18 mouse cellular contexts compared by ENCODE assay signal in genomic region chr6:39316089-39316488, GRCm38 (mm10).
DNase-seq lines count a peak whose midpoint lies in the region; ATAC-seq and TF ChIP-seq lines count a peak whose summit lies in the region.
"Had no signal": no experiment of that assay in that cellular context is flagged by ENCODE, and none has a peak within 500 bp of the region (broad histone marks: within the 10 kb centered on the region; RNA-seq: fewer than 3 reads in every experiment).

No protein-coding gene starts in this region.

- H3K9ac ChIP-seq in lung, postnatal 0 days (replicated peaks; ENCODE audit: low read depth): no peak overlapping the region
- H3K9ac ChIP-seq in forebrain, embryonic 12.5 days: no peak overlapping the region
- H3K9ac ChIP-seq: hindbrain, embryonic 13.5 days; midbrain, embryonic 15.5 days had no signal

- H3K36me3 ChIP-seq in lung, postnatal 0 days (ENCODE audit: insufficient read depth, low read length): no peaks in the 10 kb centered on the region
- no peaks in the 10 kb centered on the region for H3K36me3 ChIP-seq in small intestine, adult 2 months (ENCODE audit: control insufficient read depth, insufficient read depth, low read length)
- H3K36me3 ChIP-seq in forebrain, embryonic 12.5 days (replicated peaks): no peaks in the 10 kb centered on the region
- no peaks in the 10 kb centered on the region for H3K36me3 ChIP-seq in embryonic facial prominence, embryonic 10.5 days (replicated peaks)
- H3K36me3 ChIP-seq: hindbrain, embryonic 13.5 days; midbrain, embryonic 15.5 days had no signal

- no peak overlapping the region for H3K4me2 ChIP-seq in lung, postnatal 0 days (replicated peaks; ENCODE audit: low read depth, low read length)
- H3K4me2 ChIP-seq in forebrain, embryonic 12.5 days: no peak overlapping the region
- H3K4me2 ChIP-seq: hindbrain, embryonic 13.5 days; midbrain, embryonic 15.5 days had no signal

- no peaks in the 10 kb centered on the region for H3K4me1 ChIP-seq in lung, postnatal 0 days (ENCODE audit: insufficient read depth, low read depth, low read length)
- H3K4me1 ChIP-seq in small intestine, adult 2 months (ENCODE audit: control insufficient read depth, insufficient read depth, insufficient read length, low read length): no peaks in the 10 kb centered on the region; the same call in 1 of the 2 replicates
- peaks cover 4% of the 10 kb centered on the region; the same call in 1 of the 2 replicates for H3K4me1 ChIP-seq in forebrain, embryonic 12.5 days
- H3K4me1 ChIP-seq in embryonic facial prominence, embryonic 10.5 days: no peaks in the 10 kb centered on the region

- TF ChIP-seq EP300 in lung, postnatal 0 days (IDR thresholded peaks at IDR 0.05): no peak

- H3K27ac ChIP-seq in lung, postnatal 0 days (ENCODE audit: low read length): no peak overlapping the region
- H3K27ac ChIP-seq in small intestine, adult 2 months (ENCODE audit: insufficient read depth, low read depth, low read length): 0 out of 2 replicates have a peak overlapping the region, but pooled peaks have one; percentile 18
- no peak overlapping the region for H3K27ac ChIP-seq in forebrain, embryonic 12.5 days
- no peak overlapping the region for H3K27ac ChIP-seq in embryonic facial prominence, embryonic 10.5 days (replicated peaks)
- H3K27ac ChIP-seq: hindbrain, embryonic 13.5 days; kidney, postnatal 0 days; midbrain, embryonic 15.5 days had no signal

- WGBS in lung, postnatal 0 days: 69% methylated on average over 6 of the region's 6 CpGs
- 81% methylated on average over 5 of the region's 6 CpGs for WGBS in small intestine, adult 2 months
- WGBS in forebrain, embryonic 12.5 days: 86% methylated on average over 5 of the region's 6 CpGs
- 87% methylated on average over 6 of the region's 6 CpGs for WGBS in embryonic facial prominence, embryonic 10.5 days

- no peak for TF ChIP-seq POLR2A in small intestine, adult 2 months (IDR thresholded peaks at IDR 0.05; ENCODE audit: low read depth, low read length)

- DNase-seq in lung, postnatal 25 days (ENCODE audit: low spot score): peak; percentile 57
- DNase-seq in lung, postnatal 0 days (ENCODE audit: low spot score): no peak
- DNase-seq in CD8-positive naive resting alpha-beta T cell, adult 2 months (ENCODE audit: low read depth in 2 of 2, low spot score in 2 of 2): peak; percentile 57 to 71
- DNase-seq in kidney, postnatal 25 days: no peak
- no peak for DNase-seq in embryonic facial prominence, embryonic 10.5 days (ENCODE audit: low spot score)
- DNase-seq: adrenal gland, adult 8-10 months; cerebellum, postnatal 25 days; gastrocnemius, postnatal 10 days; kidney, adult 11 months; left cerebral cortex, postnatal 4 days; lung, adult 18-20 months had no signal

- ATAC-seq in lung, postnatal 0 days: no peak
- peak; percentile 52 to 86; a peak in 3 of 4 replicates for ATAC-seq in hematopoietic stem cell, adult 5-6 weeks (replicated peaks in 1 of 2; ENCODE audit: insufficient read depth in 1 of 2, low FRiP score in 2 of 2, low TSS enrichment in 1 of 2, low read depth in 1 of 2, poor library complexity in 2 of 2, severe bottlenecking in 2 of 2)
- ATAC-seq in forebrain, embryonic 12.5 days (ENCODE audit: low FRiP score): no peak
- ATAC-seq: forebrain, embryonic 16.5 days; midbrain, embryonic 15.5 days had no signal

- H3K4me3 ChIP-seq in lung, postnatal 0 days (ENCODE audit: low read depth, low read length): no peak overlapping the region
- H3K4me3 ChIP-seq in small intestine, adult 2 months (ENCODE audit: low read depth, low read length): no peak overlapping the region
- no peak overlapping the region for H3K4me3 ChIP-seq in forebrain, embryonic 12.5 days (replicated peaks)
- no peak overlapping the region for H3K4me3 ChIP-seq in embryonic facial prominence, embryonic 10.5 days
- H3K4me3 ChIP-seq: hindbrain, embryonic 13.5 days; midbrain, embryonic 15.5 days had no signal

- no peaks in the 10 kb centered on the region for H3K9me3 ChIP-seq in lung, postnatal 0 days (ENCODE audit: low read length)
- no peaks in the 10 kb centered on the region for H3K9me3 ChIP-seq in forebrain, embryonic 12.5 days
- no peaks in the 10 kb centered on the region for H3K9me3 ChIP-seq in embryonic facial prominence, embryonic 10.5 days
- H3K9me3 ChIP-seq: hindbrain, embryonic 13.5 days; midbrain, embryonic 15.5 days had no signal

- no peaks in the 10 kb centered on the region for H3K27me3 ChIP-seq in lung, postnatal 0 days (replicated peaks; ENCODE audit: insufficient read depth, low read length)
- H3K27me3 ChIP-seq in small intestine, adult 2 months (ENCODE audit: control insufficient read depth, insufficient read depth, low read length): no peaks in the 10 kb centered on the region
- H3K27me3 ChIP-seq in forebrain, embryonic 12.5 days: no peaks in the 10 kb centered on the region
- H3K27me3 ChIP-seq in embryonic facial prominence, embryonic 10.5 days (replicated peaks; ENCODE audit: low read depth, poor library complexity, severe bottlenecking): no peaks in the 10 kb centered on the region
- H3K27me3 ChIP-seq: hindbrain, embryonic 13.5 days; midbrain, embryonic 15.5 days had no signal

- TF ChIP-seq CTCF in lung, postnatal 0 days (IDR thresholded peaks at IDR 0.05): no peak
- no peak for TF ChIP-seq CTCF in small intestine, adult 2 months (IDR thresholded peaks at IDR 0.05; ENCODE audit: extremely low read depth, insufficient read length, insufficient replicate concordance, low read depth, low read length)

Comparison
In these comparisons a context has a peak if more than half of its experiments do, and no peak if none do; other contexts are left out.
1. DNase-seq: peak in lung, postnatal 25 days (single experiment) and CD8-positive naive resting alpha-beta T cell, adult 2 months (2 of 2); none in lung, postnatal 0 days (single experiment), kidney, postnatal 25 days (0 of 2) and embryonic facial prominence, embryonic 10.5 days (single experiment).
2. ATAC-seq: peak in hematopoietic stem cell, adult 5-6 weeks (2 of 2); none in lung, postnatal 0 days (single experiment) and forebrain, embryonic 12.5 days (single experiment).